Mouse (Mus musculus) subcutaneous adipose tissue, adult 2 months (tissue): ENCODE data around the gene Dpep3. TPM values are rescaled to one million over a fixed set of nuclear protein-coding genes. Genes with fewer than 3 reads are reported as not detected.

Experiments used
- polyA plus RNA-seq: library from polyadenylated mRNA; depleted of rRNA; stranded (reverse); fragments of >200 nt; gene quantifications from 2 replicates; pipeline ENCODE4 v1.2.3, GENCODE M21; 2012; ENCODE audit warnings: low replicate concordance; rRNA removed

The Dpep3 gene
- polyA plus RNA-seq = 0.18 and 0.40 TPM in 2 replicates

DNA sequence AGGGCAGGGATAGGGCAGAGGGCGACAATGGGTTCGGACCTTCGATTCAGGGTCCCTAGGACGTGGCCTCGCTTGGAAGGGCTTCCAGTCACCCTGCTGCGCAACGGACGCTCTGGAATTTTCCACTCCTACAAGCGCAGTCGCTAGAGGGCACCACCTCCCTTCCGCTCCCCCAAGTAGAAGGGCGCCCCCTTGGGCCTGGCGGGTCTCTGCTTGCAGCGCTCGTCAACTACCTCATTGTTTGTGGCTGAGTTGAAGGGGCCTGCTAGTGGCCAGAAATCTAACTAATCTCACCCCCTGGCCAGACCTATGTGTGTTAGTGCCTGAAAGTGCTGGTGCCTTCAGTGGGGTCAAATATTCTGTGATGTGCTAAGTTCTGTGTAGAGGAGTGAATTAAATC lies at the start of gene Dpep3:
TSS of gene Dpep3 (minus strand) at position 105 of the 400 bp plus-strand sequence.

GRCm38 (mm10) chr8:106011643-106011986 lies 32.4 kb upstream of the Dpep3 start, which contains the start of gene Ddx28:
Gene Ddx28, minus strand, starts transcription at chr8:106011882.

DNA sequence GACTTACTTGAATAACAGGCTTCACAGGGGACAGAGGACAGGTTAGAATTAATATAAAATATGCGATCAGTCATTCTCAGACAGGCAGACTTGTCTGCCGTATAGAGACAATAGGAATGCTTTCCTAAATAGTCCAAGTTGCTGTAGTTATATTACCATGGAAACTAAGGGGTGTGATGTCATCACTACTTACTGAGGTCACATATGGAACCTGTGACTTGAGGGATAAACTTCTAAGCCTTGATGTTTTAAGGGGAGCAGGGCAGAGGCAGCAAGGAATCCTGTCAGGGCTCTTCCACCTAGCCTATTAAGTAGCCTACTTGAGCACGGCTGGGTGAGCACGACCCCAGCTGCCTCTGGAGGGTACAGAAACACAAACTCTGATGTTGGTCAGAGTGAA lies 26.6 kb upstream of the Dpep3 start, which contains the start of gene Dpep2nb:
TSS of gene Dpep2nb (minus strand) at position 101 of the 400 bp plus-strand sequence.

GRCm38 (mm10) chr8:105990856-105991387 lies 11.7 kb upstream of the Dpep3 start, which contains the start of gene Dus2:
Gene Dus2, plus strand, starts transcription at chr8:105991337.

GRCm38 (mm10) chr8:105965905-105966341 lies 13.3 kb downstream of the Dpep3 start, which contains the start of gene Slc12a4:
Gene Slc12a4, minus strand, starts transcription at chr8:105966097.

DNA sequence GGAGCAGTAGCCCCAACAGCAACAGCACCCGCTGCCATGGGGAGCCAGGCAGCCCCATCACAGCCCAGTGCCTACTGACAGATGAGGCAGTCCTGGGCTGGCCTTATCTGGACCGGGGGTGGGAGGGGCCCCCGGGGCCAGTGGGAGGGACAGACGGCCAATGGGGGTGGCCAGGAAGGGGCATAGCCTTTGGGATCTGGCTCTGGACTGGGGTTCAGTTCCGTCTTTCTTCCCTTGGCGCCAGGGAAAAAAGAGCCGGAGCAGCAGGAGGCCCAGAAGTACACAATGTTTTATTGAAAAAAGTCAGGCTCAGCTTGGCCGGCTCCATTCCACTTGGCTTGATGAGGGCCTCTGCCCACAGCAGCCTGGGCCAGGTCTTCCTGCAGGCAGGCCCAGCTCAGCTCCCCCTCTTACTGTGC lies 35.9 kb downstream of the Dpep3 start, which contains the start of gene Lcat:
TSS of gene Lcat (minus strand) at position 62 of the 419 bp plus-strand sequence.

DNA sequence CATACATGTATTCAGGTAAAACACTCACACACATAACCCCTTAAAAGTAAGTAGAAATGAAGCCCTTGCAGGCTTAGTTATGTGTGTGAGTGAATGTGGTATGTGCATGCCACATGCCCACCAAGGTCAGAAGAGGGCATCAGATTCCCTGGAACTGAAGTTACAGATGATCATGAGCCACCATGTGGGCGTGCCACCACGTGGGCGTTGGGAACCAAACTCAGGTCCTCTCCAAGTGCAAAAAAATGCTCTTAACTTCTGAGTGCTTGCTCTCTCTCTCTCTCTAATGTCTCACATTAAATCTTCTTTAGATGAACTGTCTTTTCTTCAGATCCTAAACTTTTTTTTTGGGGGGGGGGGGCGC lies 40.9 kb downstream of the Dpep3 start, which contains the start of gene Psmb10:
TSS of gene Psmb10 (minus strand) at position 139 of the 364 bp plus-strand sequence.

GRCm38 (mm10) chr8:105933762-105934161 lies 45.5 kb downstream of the Dpep3 start, which contains the start of gene Ctrl:
Gene Ctrl, minus strand, starts transcription at chr8:105933862.

Other genes starting within 250 kb of the Dpep3 start
- 7.7 and 10.0 TPM in 2 replicates for gene Gfod2, start 220.8 kb downstream of the Dpep3 start, polyA plus RNA-seq
- 26.6 and 31.6 TPM in 2 replicates for gene Ranbp10, start 152.1 kb downstream of the Dpep3 start, polyA plus RNA-seq
- gene Tsnaxip1, start 151.7 kb downstream of the Dpep3 start, polyA plus RNA-seq = 0.05 TPM in 1 of 2 replicates, not detected in the other
- gene Cenpt, start 126.2 kb downstream of the Dpep3 start, polyA plus RNA-seq = 17.6 and 36.3 TPM in 2 replicates
- gene Thap11, start 124.3 kb downstream of the Dpep3 start, polyA plus RNA-seq = 39.9 and 66.8 TPM in 2 replicates
- 37.9 and 42.9 TPM in 2 replicates for gene Nutf2, start 118.8 kb downstream of the Dpep3 start, polyA plus RNA-seq
- 45.4 and 85.8 TPM in 2 replicates for gene Edc4, start 98.5 kb downstream of the Dpep3 start, polyA plus RNA-seq
- gene Nrn1l, start 85.9 kb downstream of the Dpep3 start, polyA plus RNA-seq = 1.2 and 1.5 TPM in 2 replicates
- gene Pskh1, start 79.0 kb downstream of the Dpep3 start, polyA plus RNA-seq = 55.5 and 60.6 TPM in 2 replicates
- 2.2 and 4.2 TPM in 2 replicates for gene Ctrl, start 45.6 kb downstream of the Dpep3 start, polyA plus RNA-seq
- 152 and 154 TPM in 2 replicates for gene Psmb10, start 41.0 kb downstream of the Dpep3 start, polyA plus RNA-seq
- gene Lcat, start 36.0 kb downstream of the Dpep3 start, polyA plus RNA-seq = 3.1 and 5.9 TPM in 2 replicates
- 68.7 and 121 TPM in 2 replicates for gene Slc12a4, start 13.3 kb downstream of the Dpep3 start, polyA plus RNA-seq
- gene Dus2, start 11.9 kb upstream of the Dpep3 start, polyA plus RNA-seq = 15.8 and 20.1 TPM in 2 replicates
- gene Dpep2nb, start 26.5 kb upstream of the Dpep3 start, polyA plus RNA-seq = not detected in 2 replicates
- gene Ddx28, start 32.5 kb upstream of the Dpep3 start, polyA plus RNA-seq = 11.3 and 11.9 TPM in 2 replicates
- 29.9 and 36.2 TPM in 2 replicates for gene Nfatc3, start 79.4 kb upstream of the Dpep3 start, polyA plus RNA-seq
- gene Esrp2, start 157.5 kb upstream of the Dpep3 start, polyA plus RNA-seq = 0.06 and 12.4 TPM in 2 replicates
- 35.2 and 37.3 TPM in 2 replicates for gene Pla2g15, start 171.0 kb upstream of the Dpep3 start, polyA plus RNA-seq
- gene Slc7a6, start 189.4 kb upstream of the Dpep3 start, polyA plus RNA-seq = 35.1 and 36.9 TPM in 2 replicates
- 12.8 and 22.2 TPM in 2 replicates for gene Slc7a6os, start 231.5 kb upstream of the Dpep3 start, polyA plus RNA-seq
- 22.8 and 30.8 TPM in 2 replicates for gene Prmt7, start 231.5 kb upstream of the Dpep3 start, polyA plus RNA-seq